Mouse (Mus musculus): ENCODE data around the gene Pabpc6. TPM values are rescaled to one million over a fixed set of nuclear protein-coding genes. Genes with fewer than 3 reads are reported as not detected.
A peak's percentile ranks its signal among the peaks of the same experiment; 100 is the strongest.

Gene Pabpc6
- not detected in 2 replicates for polyA plus RNA-seq (2014; fragmentation: Nextera tagmentation; extraction: Ambion mirVana)

GRCm38 (mm10) chr17:9669283-9669905 is at the start of gene Pabpc6:
Gene Pabpc6, minus strand, starts transcription at chr17:9669717.
- H3K27ac ChIP-seq (ENCODE audit: low read depth, low read length), result no peak within 1 kb of the TSS
- H3K4me3 ChIP-seq (ENCODE audit: low read depth, low read length), result no peak within 1 kb of the TSS
- H3K4me1 ChIP-seq (replicated peaks; ENCODE audit: control insufficient read depth, insufficient read depth, low read length), result no peaks in the 10 kb centered on the region
- H3K9ac ChIP-seq (ENCODE audit: low read length), result no peak within 1 kb of the TSS
- H3K9me3 ChIP-seq (ENCODE audit: control insufficient read depth, low read length), result 0 out of 2 replicates have a peak, but pooled peaks cover 3% of the 10 kb centered on the region
- DNase-seq (ENCODE audit: low spot score) (no peak), ATAC-seq (replicated peaks; ENCODE audit: low FRiP score) (no peak)
- no peaks in the 10 kb centered on the region for H3K36me3 ChIP-seq (ENCODE audit: control insufficient read depth, insufficient read depth, low read length)
- WGBS, result 95% methylated on average over 36 of the region's 36 CpGs
- no peak within 1 kb of the TSS for H3K4me2 ChIP-seq (ENCODE audit: low read depth, low read length, severe bottlenecking)
- no peaks in the 10 kb centered on the region for H3K27me3 ChIP-seq (ENCODE audit: control insufficient read depth, insufficient read depth, low read length)

DNA sequence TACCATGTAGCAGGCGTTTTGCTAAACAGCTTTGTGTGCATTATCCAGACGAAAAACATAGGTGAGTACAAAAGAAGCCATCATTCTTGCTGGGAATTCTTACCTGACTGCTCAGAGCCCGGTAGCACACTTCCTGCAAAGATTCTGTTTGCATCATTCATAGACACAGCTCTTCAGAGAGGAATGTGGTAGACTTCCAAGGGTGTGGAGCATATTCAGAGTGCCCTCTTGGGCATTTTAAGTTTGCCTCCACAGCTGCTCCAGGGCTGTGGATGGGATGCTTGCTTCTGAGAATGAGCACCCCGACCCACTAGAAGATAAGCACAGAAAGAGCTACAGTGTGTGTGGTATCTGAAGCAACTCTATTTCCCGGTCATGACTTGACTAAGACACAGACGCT is 41.4 kb upstream of the Pabpc6 start:
- DNase-seq (ENCODE audit: low spot score), result no peak
- H3K4me3 ChIP-seq (ENCODE audit: low read depth, low read length), result no peak overlapping the region
- H3K9ac ChIP-seq (ENCODE audit: low read length), result no peak overlapping the region
- H3K9me3 ChIP-seq (ENCODE audit: control insufficient read depth, low read length), result no peaks in the 10 kb centered on the region
- no peak overlapping the region for H3K27ac ChIP-seq (ENCODE audit: low read depth, low read length)
- 86% methylated on average over 6 of the region's 6 CpGs for WGBS
- no peak for ATAC-seq (replicated peaks; ENCODE audit: low FRiP score)
- no peaks in the 10 kb centered on the region for H3K4me1 ChIP-seq (replicated peaks; ENCODE audit: control insufficient read depth, insufficient read depth, low read length)
- H3K27me3 ChIP-seq (ENCODE audit: control insufficient read depth, insufficient read depth, low read length), result no peaks in the 10 kb centered on the region
- H3K36me3 ChIP-seq (ENCODE audit: control insufficient read depth, insufficient read depth, low read length), result no peaks in the 10 kb centered on the region
- H3K4me2 ChIP-seq (ENCODE audit: low read depth, low read length, severe bottlenecking), result no peak overlapping the region

GRCm38 (mm10) chr17:9708888-9709287 is 39.4 kb upstream of the Pabpc6 start:
- H3K4me3 ChIP-seq (ENCODE audit: low read depth, low read length), result no peak overlapping the region
- no peak overlapping the region for H3K4me2 ChIP-seq (ENCODE audit: low read depth, low read length, severe bottlenecking)
- H3K4me1 ChIP-seq (replicated peaks; ENCODE audit: control insufficient read depth, insufficient read depth, low read length), result no peaks in the 10 kb centered on the region
- DNase-seq (ENCODE audit: low spot score) (no peak), ATAC-seq (replicated peaks; ENCODE audit: low FRiP score) (no peak)
- no peaks in the 10 kb centered on the region for H3K9me3 ChIP-seq (ENCODE audit: control insufficient read depth, low read length)
- no peak overlapping the region for H3K27ac ChIP-seq (ENCODE audit: low read depth, low read length)
- 93% methylated on average over 3 of the region's 3 CpGs for WGBS
- no peaks in the 10 kb centered on the region for H3K36me3 ChIP-seq (ENCODE audit: control insufficient read depth, insufficient read depth, low read length)
- no peak overlapping the region for H3K9ac ChIP-seq (ENCODE audit: low read length)
- no peaks in the 10 kb centered on the region for H3K27me3 ChIP-seq (ENCODE audit: control insufficient read depth, insufficient read depth, low read length)

DNA sequence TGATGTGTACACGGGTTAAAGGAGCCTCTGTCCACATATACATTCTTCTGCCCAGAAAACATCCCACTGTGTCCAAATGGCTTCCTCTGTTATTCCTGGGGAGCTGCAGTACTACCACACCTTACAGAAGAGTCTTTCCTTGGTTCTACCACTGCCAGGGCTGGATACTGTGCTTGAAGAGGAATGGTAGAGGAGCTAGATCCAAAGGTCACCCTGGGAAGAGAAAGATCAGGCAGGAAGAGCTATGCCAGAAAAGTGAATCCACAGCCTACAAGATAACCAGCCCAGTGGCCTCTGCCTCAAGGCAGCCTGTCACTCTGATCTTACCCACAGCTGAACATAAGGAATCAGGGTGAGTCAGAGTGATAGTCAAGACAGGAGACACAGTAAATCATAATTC is 37.8 kb upstream of the Pabpc6 start:
- ATAC-seq (replicated peaks; ENCODE audit: low FRiP score) (no peak), DNase-seq (ENCODE audit: low spot score) (no peak)
- 91% methylated on average over 1 of the region's 1 CpGs for WGBS
- Histone ChIP-seq H3K27ac (ENCODE audit: low read depth, low read length) (no peak overlapping the region), H3K4me2 (ENCODE audit: low read depth, low read length, severe bottlenecking) (no peak overlapping the region), H3K4me3 (ENCODE audit: low read depth, low read length) (no peak overlapping the region), H3K27me3 (ENCODE audit: control insufficient read depth, insufficient read depth, low read length) (no peaks in the 10 kb centered on the region), H3K4me1 (replicated peaks; ENCODE audit: control insufficient read depth, insufficient read depth, low read length) (no peaks in the 10 kb centered on the region), H3K9ac (ENCODE audit: low read length) (no peak overlapping the region), H3K36me3 (ENCODE audit: control insufficient read depth, insufficient read depth, low read length) (no peaks in the 10 kb centered on the region), H3K9me3 (ENCODE audit: control insufficient read depth, low read length) (no peaks in the 10 kb centered on the region; the same call in 1 of the 2 replicates)

- no peak overlapping the region for H3K4me2 ChIP-seq (ENCODE audit: low read depth, low read length, severe bottlenecking)
- 55% methylated on average over 7 of the region's 7 CpGs for WGBS
- H3K27ac ChIP-seq (ENCODE audit: low read depth, low read length), result no peak overlapping the region
- no peaks in the 10 kb centered on the region for H3K4me1 ChIP-seq (replicated peaks; ENCODE audit: control insufficient read depth, insufficient read depth, low read length)
- H3K27me3 ChIP-seq (ENCODE audit: control insufficient read depth, insufficient read depth, low read length), result 0 out of 2 replicates have a peak, but pooled peaks cover 2% of the 10 kb centered on the region
- H3K9ac ChIP-seq (ENCODE audit: low read length), result no peak overlapping the region
- H3K36me3 ChIP-seq (ENCODE audit: control insufficient read depth, insufficient read depth, low read length), result no peaks in the 10 kb centered on the region
- DNase-seq (ENCODE audit: low spot score) (peak; percentile 57), ATAC-seq (replicated peaks; ENCODE audit: low FRiP score) (peak; percentile 49)
- no peak overlapping the region for H3K4me3 ChIP-seq (ENCODE audit: low read depth, low read length)
- H3K9me3 ChIP-seq (ENCODE audit: control insufficient read depth, low read length), result no peaks in the 10 kb centered on the region; the same call in 1 of the 2 replicates
Measured at GRCm38 (mm10) chr17:9697763-9698162, 28.2 kb upstream of the Pabpc6 start.

DNA sequence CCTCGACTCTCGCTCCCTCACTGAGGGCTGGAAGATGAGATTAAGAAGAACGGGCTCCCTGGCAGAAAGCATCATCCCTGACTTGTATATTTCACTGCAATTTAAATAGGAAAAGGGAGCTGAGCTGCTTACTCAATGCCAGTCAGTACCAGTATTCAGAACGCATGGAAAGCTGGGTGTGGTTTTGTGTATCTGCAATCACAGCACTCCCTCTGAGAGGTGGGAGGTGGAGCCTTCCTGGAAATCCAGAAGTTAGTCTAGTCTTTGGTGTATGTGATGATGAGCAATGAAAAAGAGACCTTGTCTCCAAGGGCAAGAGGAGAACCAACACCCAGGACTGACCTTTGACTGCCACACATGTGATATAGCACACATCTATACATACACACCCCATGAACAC is 21.7 kb upstream of the Pabpc6 start:
- ATAC-seq (replicated peaks; ENCODE audit: low FRiP score), result no peak
- WGBS, result 77% methylated on average over 4 of the region's 4 CpGs

GRCm38 (mm10) chr17:9683539-9684155 is 14.1 kb upstream of the Pabpc6 start:
- WGBS, result 78% methylated on average over 4 of the region's 4 CpGs
- Histone ChIP-seq H3K27ac (ENCODE audit: low read depth, low read length) (no peak overlapping the region), H3K4me2 (ENCODE audit: low read depth, low read length, severe bottlenecking) (no peak overlapping the region), H3K4me1 (replicated peaks; ENCODE audit: control insufficient read depth, insufficient read depth, low read length) (peaks cover 2% of the 10 kb centered on the region; the same call in 1 of the 2 replicates), H3K36me3 (ENCODE audit: control insufficient read depth, insufficient read depth, low read length) (no peaks in the 10 kb centered on the region), H3K4me3 (ENCODE audit: low read depth, low read length) (no peak overlapping the region), H3K9ac (ENCODE audit: low read length) (no peak overlapping the region), H3K27me3 (ENCODE audit: control insufficient read depth, insufficient read depth, low read length) (no peaks in the 10 kb centered on the region), H3K9me3 (ENCODE audit: control insufficient read depth, low read length) (no peaks in the 10 kb centered on the region)
- ATAC-seq (replicated peaks; ENCODE audit: low FRiP score) (no peak), DNase-seq (ENCODE audit: low spot score) (no peak)

More for the DNA sequence above, 21.7 kb upstream of the Pabpc6 start:
- Histone ChIP-seq H3K27me3 (ENCODE audit: control insufficient read depth, insufficient read depth, low read length) (no peaks in the 10 kb centered on the region), H3K27ac (ENCODE audit: low read depth, low read length) (no peak overlapping the region), H3K9ac (ENCODE audit: low read length) (no peak overlapping the region), H3K4me3 (ENCODE audit: low read depth, low read length) (no peak overlapping the region), H3K36me3 (ENCODE audit: control insufficient read depth, insufficient read depth, low read length) (no peaks in the 10 kb centered on the region), H3K4me1 (replicated peaks; ENCODE audit: control insufficient read depth, insufficient read depth, low read length) (no peaks in the 10 kb centered on the region), H3K9me3 (ENCODE audit: control insufficient read depth, low read length) (no peaks in the 10 kb centered on the region), H3K4me2 (ENCODE audit: low read depth, low read length, severe bottlenecking) (no peak overlapping the region)
- no peak for DNase-seq (ENCODE audit: low spot score)

DNA sequence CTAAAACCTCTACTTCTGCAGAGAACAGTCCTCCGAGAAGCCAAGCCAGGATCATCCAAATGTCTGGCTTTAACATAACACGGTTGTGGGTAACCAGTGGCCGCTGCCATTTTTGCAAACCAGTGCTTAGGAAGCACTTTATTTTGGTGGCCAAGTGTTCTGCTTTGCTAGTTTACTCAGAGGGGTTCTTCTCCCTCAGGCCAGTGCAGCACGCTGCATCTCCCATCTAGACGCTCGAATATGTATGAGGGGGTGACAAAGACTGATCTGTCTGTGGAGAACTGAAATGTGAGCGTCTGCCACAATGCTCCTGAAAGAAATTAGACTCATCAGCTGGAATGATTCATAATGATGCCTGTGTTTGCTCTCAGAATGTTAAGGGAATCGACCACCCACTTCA is 11.2 kb upstream of the Pabpc6 start:
- DNase-seq (ENCODE audit: low spot score) (no peak), ATAC-seq (replicated peaks; ENCODE audit: low FRiP score) (no peak)
- Histone ChIP-seq H3K27me3 (ENCODE audit: control insufficient read depth, insufficient read depth, low read length) (no peaks in the 10 kb centered on the region), H3K4me3 (ENCODE audit: low read depth, low read length) (no peak overlapping the region), H3K4me1 (replicated peaks; ENCODE audit: control insufficient read depth, insufficient read depth, low read length) (no peaks in the 10 kb centered on the region; the same call in 1 of the 2 replicates), H3K36me3 (ENCODE audit: control insufficient read depth, insufficient read depth, low read length) (no peaks in the 10 kb centered on the region), H3K27ac (ENCODE audit: low read depth, low read length) (no peak overlapping the region), H3K4me2 (ENCODE audit: low read depth, low read length, severe bottlenecking) (no peak overlapping the region), H3K9ac (ENCODE audit: low read length) (no peak overlapping the region), H3K9me3 (ENCODE audit: control insufficient read depth, low read length) (no peaks in the 10 kb centered on the region)
- WGBS, result 70% methylated on average over 8 of the region's 8 CpGs
